Mouse (Mus musculus) ES-E14 (cell line): ENCODE data around the gene Prkaca. TPM values are rescaled to one million over a fixed set of nuclear protein-coding genes. Genes with fewer than 3 reads are reported as not detected.

Experiments
- DNase-seq: peaks from one replicate; pipeline ENCODE4 v3.0.0-alpha.2; 2013; ENCODE audit warnings: low read depth, low spot score
- H3K27ac ChIP-seq: 2 replicates; pipeline ENCODE4 v1.5.1; 2012; ENCODE audit warnings: low read depth, mild to moderate bottlenecking, low read length, moderate library complexity, mixed read lengths; ENCODE audit not compliant: poor library complexity, insufficient read depth, severe bottlenecking
- H3K36me3 ChIP-seq: 2 replicates; pipeline ENCODE4 v1.6.1; 2012; ENCODE audit warnings: mild to moderate bottlenecking, low read length, moderate library complexity, mixed read lengths; ENCODE audit not compliant: control insufficient read depth, poor library complexity, insufficient read depth, severe bottlenecking
- H3K4me1 ChIP-seq, 2 experiments: fragments of 150-350 bp in 1 of 2; sonication (generic) in 1 of 2; 2 replicates each; pipeline ENCODE4 v1.6.1; 2012; ENCODE audit warnings: low read length in 2 of 2, mild to moderate bottlenecking in 1 of 2, mixed read lengths in 1 of 2; ENCODE audit not compliant: control insufficient read depth in 2 of 2, insufficient read depth in 2 of 2, poor library complexity in 1 of 2
- H3K4me3 ChIP-seq, 2 experiments: fragments of 150-350 bp in 1 of 2; sonication (generic) in 1 of 2; 2 replicates each; pipeline ENCODE4 v1.5.1; 2012; ENCODE audit warnings: low read length in 2 of 2, low read depth in 1 of 2, mild to moderate bottlenecking in 1 of 2, mixed read lengths in 1 of 2; ENCODE audit not compliant: insufficient read depth in 1 of 2, poor library complexity in 1 of 2, severe bottlenecking in 1 of 2
- H3K9ac ChIP-seq: 2 replicates; pipeline ENCODE4 v1.6.1; 2012; ENCODE audit warnings: low read depth, mild to moderate bottlenecking, low read length, mixed read lengths; ENCODE audit not compliant: poor library complexity, insufficient read depth, severe bottlenecking
- H3K9me3 ChIP-seq: fragments of 150-350 bp; sonication (generic); 2 replicates; pipeline ENCODE4 v1.6.1; 2012; ENCODE audit warnings: low read depth, mild to moderate bottlenecking, low read length; ENCODE audit not compliant: control insufficient read depth, insufficient read depth
- CHD2 ChIP-seq: IDR thresholded peaks from 2 replicates; pipeline ENCODE4 v1.6.1; 2014; ENCODE audit warnings: mild to moderate bottlenecking, low read depth, low read length, inconsistent platforms
- HCFC1 ChIP-seq: IDR thresholded peaks from 2 replicates; pipeline ENCODE4 v1.6.1; 2012; ENCODE audit warnings: low read length, inconsistent platforms, borderline replicate concordance; ENCODE audit not compliant: insufficient read depth
- MAFK ChIP-seq: IDR thresholded peaks from 2 replicates; pipeline ENCODE4 v1.6.1; 2014; ENCODE audit warnings: mild to moderate bottlenecking, low read depth, low read length, inconsistent platforms; ENCODE audit not compliant: insufficient read depth
- ZC3H11A ChIP-seq: IDR thresholded peaks from 2 replicates; pipeline ENCODE4 v1.6.1; 2012; ENCODE audit warnings: low read depth, mild to moderate bottlenecking, inconsistent platforms, low read length, borderline replicate concordance
- ZNF384 ChIP-seq: IDR thresholded peaks from 2 replicates; pipeline ENCODE4 v1.6.1; 2012; ENCODE audit warnings: low read depth, low read length, inconsistent platforms
- in situ Hi-C, 2 experiments: fragments of 600-800 bp; cut with MboI; formaldehyde crosslinking; loops; one replicate each; pipeline ENCODE4 v1.15.1; 2025; ENCODE audit warnings: low sequenced_read_pairs in 2 of 2, inconsistent platforms in 1 of 2; ENCODE audit not compliant: unreplicated experiment in 2 of 2
- total RNA-seq: library from RNA; depleted of rRNA; stranded (reverse); fragments of 300-350 nt; gene quantifications from 2 replicates; pipeline ENCODE4 v1.2.3, GENCODE M21; 2012

The Prkaca gene
- total RNA-seq, 1 experiment: 31.4 TPM

- TF ChIP-seq MAFK (no peak), CHD2 (peak; percentile 57; the same call in 1 of the 2 replicates)
- DNase-seq: peak; percentile 100
- Histone ChIP-seq H3K4me3 (peak within 1 kb of the TSS; percentile 84 to 95), H3K9ac (peak within 1 kb of the TSS; percentile 90), H3K4me1 (peaks cover 3 to 5% of the 10 kb centered on the region in 2 experiments; a peak in 2 of 4 replicates), H3K9me3 (no peaks in the 10 kb centered on the region), H3K27ac (0 out of 2 replicates have a peak within 1 kb of the TSS, but pooled peaks have one; percentile 9), H3K36me3 (peaks cover 2% of the 10 kb centered on the region; the same call in 1 of the 2 replicates)
- in situ Hi-C loops: no loop called here
Measured at GRCm38 (mm10) chr8:83955106-83955957, 17.5 kb upstream of the Prkaca start, which contains the start of the genes Gm10644 and Asf1b. TSS of gene Gm10644 (minus strand) at chr8:83955205. TSS of gene Asf1b (plus strand) at chr8:83955507.

GRCm38 (mm10) chr8:83955958-83956218 lies 16.9 kb upstream of the Prkaca start:
- Histone ChIP-seq H3K36me3 (peaks cover 2% of the 10 kb centered on the region; the same call in 1 of the 2 replicates), H3K9me3 (no peaks in the 10 kb centered on the region), H3K4me1 (peaks cover 3 to 5% of the 10 kb centered on the region in 2 experiments; a peak in 2 of 4 replicates), H3K27ac (no peak overlapping the region), H3K4me3 (peak overlapping the region; percentile 79 to 95), H3K9ac (peak overlapping the region; percentile 90)
- no peak for DNase-seq
- TF ChIP-seq MAFK (no peak), ZC3H11A (no peak), ZNF384 (no peak), HCFC1 (no peak), CHD2 (no peak)
- in situ Hi-C loops: no loop called here

GRCm38 (mm10) chr8:83956789-83957188 lies 16.0 kb upstream of the Prkaca start:
- TF ChIP-seq ZNF384: no peak
- no peak for TF ChIP-seq ZC3H11A
- TF ChIP-seq HCFC1: no peak
- no peak for TF ChIP-seq CHD2
- no peak for TF ChIP-seq MAFK
- in situ Hi-C loops: no loop called here
- Histone ChIP-seq H3K36me3 (peaks cover 2% of the 10 kb centered on the region; the same call in 1 of the 2 replicates), H3K4me1 (peaks cover 3 to 5% of the 10 kb centered on the region in 2 experiments; a peak in 2 of 4 replicates), H3K4me3 (peak overlapping the region in 1 of 2 experiments; percentile 17; a peak in 1 of 4 replicates), H3K27ac (no peak overlapping the region), H3K9me3 (no peaks in the 10 kb centered on the region), H3K9ac (peak overlapping the region; percentile 90; the same call in 1 of the 2 replicates)
- no peak for DNase-seq

GRCm38 (mm10) chr8:83964015-83964765 lies 8.6 kb upstream of the Prkaca start:
- H3K9ac ChIP-seq: no peak overlapping the region
- in situ Hi-C loops: no loop called here
- H3K9me3 ChIP-seq: no peaks in the 10 kb centered on the region
- H3K27ac ChIP-seq: no peak overlapping the region
- DNase-seq: no peak
- peaks cover 19% of the 10 kb centered on the region for H3K36me3 ChIP-seq
- H3K4me3 ChIP-seq: no peak overlapping the region
- TF ChIP-seq HCFC1: no peak
- TF ChIP-seq CHD2: no peak
- no peak for TF ChIP-seq ZNF384
- no peak for TF ChIP-seq MAFK
- no peak for TF ChIP-seq ZC3H11A
- no peaks in the 10 kb centered on the region for H3K4me1 ChIP-seq
